Mouse (Mus musculus) stomach, embryonic 14.5 days (tissue): ENCODE data around the gene Gm20388. TPM values are rescaled to one million over a fixed set of nuclear protein-coding genes. Genes with fewer than 3 reads are reported as not detected.
A peak's percentile ranks its signal among the peaks of the same experiment; 100 is the strongest.

ENCODE experiments used
- ATAC-seq: fragments of 200-750 bp; cut with Nextera tagmentation; 2 replicates; pipeline ENCODE4 v1.8.0; 2017; ENCODE audit warnings: low read depth, moderate TSS enrichment; ENCODE audit not compliant: insufficient number of reproducible peaks, insufficient read depth, low FRiP score
- H3K27ac ChIP-seq: fragments of 300-500 bp; sonication (generic); 2 replicates; pipeline ENCODE4 v1.5.1; 2014; ENCODE audit warnings: mild to moderate bottlenecking, low read length, moderate library complexity, mixed read lengths
- H3K27me3 ChIP-seq: fragments of 300-500 bp; sonication (generic); 2 replicates; pipeline ENCODE4 v1.6.1; 2014; ENCODE audit warnings: low read length, control low read depth, mixed read lengths; ENCODE audit not compliant: control insufficient read depth, insufficient read depth
- H3K36me3 ChIP-seq: fragments of 300-500 bp; sonication (generic); 2 replicates; pipeline ENCODE4 v1.6.1; 2014; ENCODE audit warnings: mild to moderate bottlenecking, control low read depth, low read length, moderate library complexity, mixed read lengths; ENCODE audit not compliant: control insufficient read depth, insufficient read depth
- H3K4me1 ChIP-seq: fragments of 300-500 bp; sonication (generic); 2 replicates; pipeline ENCODE4 v1.6.1; 2014; ENCODE audit warnings: low read length, control low read depth, mixed read lengths; ENCODE audit not compliant: control insufficient read depth, insufficient read depth
- H3K4me2 ChIP-seq: fragments of 300-500 bp; sonication (generic); replicated peaks from 2 replicates; pipeline ENCODE4 v1.6.1; 2014; ENCODE audit warnings: low read depth, low read length, control low read depth
- H3K4me3 ChIP-seq: fragments of 300-500 bp; sonication (generic); 2 replicates; pipeline ENCODE4 v1.5.1; 2014; ENCODE audit warnings: low read depth, low read length, control low read depth
- H3K9ac ChIP-seq: fragments of 300-500 bp; sonication (generic); replicated peaks from 2 replicates; pipeline ENCODE4 v1.6.1; 2014; ENCODE audit warnings: low read depth, mild to moderate bottlenecking, control low read depth, low read length, moderate library complexity, mixed read lengths
- H3K9me3 ChIP-seq: fragments of 300-500 bp; sonication (generic); 2 replicates; pipeline ENCODE4 v1.6.1; 2016; ENCODE audit warnings: low read depth, low read length, control low read depth; ENCODE audit not compliant: control insufficient read depth
- WGBS: fragments of 180-500 bp; shearing (Covaris S2); extraction: QIAGEN DNeasy Blood & Tissue Kit; methylation state at CpG from one replicate; pipeline ENCODE4 v1.1.7; 2014; 5-methylcytosine and 5-hydroxymethylcytosine counted together
- polyA plus RNA-seq: library from polyadenylated mRNA; unstranded; fragments of >200 nt; fragmentation: Nextera tagmentation; extraction: Ambion mirVana; gene quantifications from 2 replicates; pipeline ENCODE4 v1.2.1, GENCODE M21; 2014

Gene Gm20388
- polyA plus RNA-seq, 1 experiment from 2014 or later, result 11.4 TPM

GRCm38 (mm10) chr8:122452154-122452553, 2541.5 kb downstream of the Gm20388 start:
- ATAC-seq, result no peak
- 73% methylated on average over 10 of the region's 10 CpGs for WGBS
- H3K9ac ChIP-seq, result no peak overlapping the region

GRCm38 (mm10) chr8:122454409-122454808, 2543.8 kb downstream of the Gm20388 start:
- 89% methylated on average over 6 of the region's 6 CpGs for whole genome bisulfite sequencing
- H3K27ac ChIP-seq, result no peak overlapping the region
- H3K4me3 ChIP-seq, result no peak overlapping the region
- no peaks in the 10 kb centered on the region for H3K9me3 ChIP-seq
- ATAC-seq, result no peak
- H3K4me1 ChIP-seq, result no peaks in the 10 kb centered on the region
- H3K9ac ChIP-seq, result no peak overlapping the region
- no peaks in the 10 kb centered on the region for H3K36me3 ChIP-seq
- no peak overlapping the region for H3K4me2 ChIP-seq
- H3K27me3 ChIP-seq, result peaks cover 1% of the 10 kb centered on the region; the same call in 1 of the 2 replicates

More at GRCm38 (mm10) chr8:122452154-122452553, 2541.5 kb downstream of the Gm20388 start:
- Histone ChIP-seq H3K4me2 (no peak overlapping the region), H3K27me3 (no peaks in the 10 kb centered on the region), H3K4me3 (no peak overlapping the region), H3K9me3 (no peaks in the 10 kb centered on the region), H3K36me3 (no peaks in the 10 kb centered on the region), H3K27ac (no peak overlapping the region), H3K4me1 (no peaks in the 10 kb centered on the region)

GRCm38 (mm10) chr8:122457171-122457570, 2546.5 kb downstream of the Gm20388 start:
- Histone ChIP-seq H3K36me3 (no peaks in the 10 kb centered on the region), H3K4me2 (no peak overlapping the region), H3K9ac (no peak overlapping the region), H3K27me3 (peaks cover 17% of the 10 kb centered on the region), H3K9me3 (no peaks in the 10 kb centered on the region), H3K27ac (no peak overlapping the region), H3K4me1 (peaks cover 10% of the 10 kb centered on the region; the same call in 1 of the 2 replicates), H3K4me3 (no peak overlapping the region)
- ATAC-seq, result no peak
- 75% methylated on average over 11 of the region's 11 CpGs for WGBS

- WGBS, result 51% methylated on average over 6 of the region's 6 CpGs
- H3K4me2 ChIP-seq, result no peak overlapping the region
- H3K36me3 ChIP-seq, result no peaks in the 10 kb centered on the region
- ATAC-seq, result no peak
- H3K4me1 ChIP-seq, result peaks cover 10% of the 10 kb centered on the region; the same call in 1 of the 2 replicates
- H3K27ac ChIP-seq, result no peak overlapping the region
- peaks cover 17% of the 10 kb centered on the region for H3K27me3 ChIP-seq
- no peak overlapping the region for H3K4me3 ChIP-seq
- H3K9me3 ChIP-seq, result no peaks in the 10 kb centered on the region
- H3K9ac ChIP-seq, result no peak overlapping the region
Observed at GRCm38 (mm10) chr8:122459218-122459900, 2548.7 kb downstream of the Gm20388 start.

GRCm38 (mm10) chr8:122459990-122460389, 2549.3 kb downstream of the Gm20388 start:
- peaks cover 17% of the 10 kb centered on the region for H3K27me3 ChIP-seq
- ATAC-seq, result no peak
- 26% methylated on average over 7 of the region's 7 CpGs for WGBS
- H3K4me2 ChIP-seq, result peak overlapping the region; percentile 57
- no peak overlapping the region for H3K27ac ChIP-seq
- H3K36me3 ChIP-seq, result no peaks in the 10 kb centered on the region
- no peak overlapping the region for H3K9ac ChIP-seq
- peak overlapping the region; percentile 30; the same call in 1 of the 2 replicates for H3K4me3 ChIP-seq
- no peaks in the 10 kb centered on the region for H3K9me3 ChIP-seq
- H3K4me1 ChIP-seq, result peaks cover 10% of the 10 kb centered on the region; the same call in 1 of the 2 replicates

DNA sequence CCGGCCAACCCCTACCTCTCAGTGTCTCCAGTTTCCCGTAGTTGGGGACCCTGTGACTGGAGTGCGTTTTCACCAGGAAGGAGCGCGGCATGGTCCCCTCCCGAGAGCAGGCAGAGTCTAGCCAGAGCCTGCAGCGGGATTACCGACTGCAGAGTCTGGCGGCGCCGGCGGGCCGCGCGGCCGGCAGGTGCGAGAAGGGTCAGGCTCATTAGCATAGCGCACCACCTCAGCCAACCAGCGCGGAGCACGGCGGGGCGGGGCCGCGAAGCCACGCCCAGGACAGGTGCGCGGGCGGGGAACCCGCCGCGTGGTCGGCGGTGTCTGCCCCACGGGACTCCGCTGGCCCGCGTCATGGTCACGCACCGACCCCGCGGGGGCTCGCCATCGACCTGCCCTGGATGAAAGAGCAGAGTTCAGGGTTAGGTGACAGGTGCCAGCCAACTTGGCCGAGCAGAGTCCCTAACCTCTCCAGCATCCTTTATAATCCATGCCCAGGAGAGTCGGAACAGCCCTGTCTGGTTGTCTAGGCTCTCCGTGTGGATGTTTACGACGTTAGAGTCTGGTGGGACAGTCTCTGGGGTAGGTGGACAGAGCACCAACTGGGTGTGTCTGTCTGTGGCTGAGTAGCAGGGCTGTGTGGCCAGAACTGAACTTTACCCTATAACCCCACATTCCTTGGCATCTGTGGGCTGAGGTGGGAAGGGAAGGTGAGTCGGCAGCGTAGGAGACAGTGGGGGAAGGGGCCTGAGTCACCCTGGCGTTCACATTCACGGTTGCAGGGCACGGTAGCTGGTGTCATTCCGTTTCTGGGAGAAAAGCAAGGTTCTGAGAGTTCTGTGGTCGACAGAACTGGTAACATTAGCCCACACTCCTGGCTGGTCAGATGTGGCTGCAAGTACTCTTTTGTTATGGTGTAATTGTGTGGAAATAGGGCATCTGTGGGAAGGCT, 2550.2 kb downstream of the Gm20388 start, which contains the start of gene Snai3:
Gene Snai3, minus strand, starts transcription at position 210 of the 949 bp plus-strand sequence.
- Histone ChIP-seq H3K9ac (no peak within 1 kb of the TSS), H3K9me3 (no peaks in the 10 kb centered on the region), H3K27ac (no peak within 1 kb of the TSS), H3K4me1 (peaks cover 10% of the 10 kb centered on the region; the same call in 1 of the 2 replicates), H3K36me3 (peaks cover 4% of the 10 kb centered on the region), H3K27me3 (peaks cover 17% of the 10 kb centered on the region), H3K4me3 (peak within 1 kb of the TSS; percentile 30), H3K4me2 (peak within 1 kb of the TSS; percentile 57)
- peak; percentile 90 for ATAC-seq
- WGBS, result 2% methylated on average over 56 of the region's 56 CpGs

- H3K9ac ChIP-seq, result no peak overlapping the region
- 59% methylated on average over 11 of the region's 11 CpGs for WGBS
- peaks cover 9% of the 10 kb centered on the region for H3K36me3 ChIP-seq
- H3K27me3 ChIP-seq, result peaks cover 17% of the 10 kb centered on the region
- H3K4me3 ChIP-seq, result no peak overlapping the region
- no peak overlapping the region for H3K27ac ChIP-seq
- no peaks in the 10 kb centered on the region for H3K9me3 ChIP-seq
- no peak overlapping the region for H3K4me2 ChIP-seq
- H3K4me1 ChIP-seq, result peaks cover 10% of the 10 kb centered on the region; the same call in 1 of the 2 replicates
- ATAC-seq, result no peak
Observed at GRCm38 (mm10) chr8:122461473-122462148, 2551.0 kb downstream of the Gm20388 start.

GRCm38 (mm10) chr8:122462510-122462909, 2551.9 kb downstream of the Gm20388 start:
- no peak for ATAC-seq
- H3K27me3 ChIP-seq, result peaks cover 17% of the 10 kb centered on the region

More at GRCm38 (mm10) chr8:122462510-122462909, 2551.9 kb downstream of the Gm20388 start:
- Histone ChIP-seq H3K27ac (no peak overlapping the region), H3K4me2 (no peak overlapping the region), H3K4me1 (peaks cover 10% of the 10 kb centered on the region; the same call in 1 of the 2 replicates), H3K9ac (no peak overlapping the region), H3K36me3 (peaks cover 16% of the 10 kb centered on the region), H3K9me3 (no peaks in the 10 kb centered on the region), H3K4me3 (no peak overlapping the region)
- 70% methylated on average over 8 of the region's 8 CpGs for WGBS
